Mouse (Mus musculus) bone marrow, adult 2 months (tissue): Measurements from ENCODE around the gene Ndrg4. TPM values are rescaled to one million over a fixed set of nuclear protein-coding genes. Genes with fewer than 3 reads are reported as not detected.

Experiments used
- H3K27ac ChIP-seq: fragments of 200-500 bp; 2 replicates; pipeline ENCODE4 v1.5.1; 2012; ENCODE audit warnings: low read depth, mild to moderate bottlenecking, control low read depth, inconsistent platforms, low read length; ENCODE audit not compliant: control insufficient read depth, poor library complexity, insufficient read depth
- H3K4me1 ChIP-seq: fragments of 200-500 bp; 2 replicates; pipeline ENCODE4 v1.6.1; 2011; ENCODE audit warnings: low read length; ENCODE audit not compliant: control insufficient read depth, insufficient read depth
- H3K4me3 ChIP-seq: fragments of 200-500 bp; replicated peaks from 2 replicates; pipeline ENCODE3; 2011; ENCODE audit warnings: mild to moderate bottlenecking, low read depth, low read length, control low read depth; ENCODE audit not compliant: control insufficient read depth
- CTCF ChIP-seq: fragments of 200-500 bp; IDR thresholded peaks from 2 replicates; pipeline ENCODE4 v1.5.1; 2011; ENCODE audit warnings: low read length, control low read depth; ENCODE audit not compliant: control insufficient read depth, insufficient read depth
- POLR2A ChIP-seq: fragments of 200-500 bp; IDR thresholded peaks from 2 replicates; pipeline ENCODE4 v1.6.1; 2011; ENCODE audit warnings: low read depth, mild to moderate bottlenecking, control low read depth, low read length, borderline replicate concordance; ENCODE audit not compliant: control insufficient read depth
- WGBS: fragments of 180-500 bp; shearing (Covaris S2); methylation state at CpG from one replicate; pipeline ENCODE4 v1.1.7; 2018; 5-methylcytosine and 5-hydroxymethylcytosine counted together
- polyA plus RNA-seq: library from polyadenylated mRNA; stranded (reverse); fragments of >200 nt; gene quantifications from 2 replicates; pipeline ENCODE4 v1.2.4, GENCODE M21; 2011; ENCODE audit warnings: low replicate concordance; ENCODE audit not compliant: missing spikeins, insufficient read depth, insufficient read length

Ndrg4 gene
- polyA plus RNA-seq, 1 experiment: 3.5 TPM

DNA sequence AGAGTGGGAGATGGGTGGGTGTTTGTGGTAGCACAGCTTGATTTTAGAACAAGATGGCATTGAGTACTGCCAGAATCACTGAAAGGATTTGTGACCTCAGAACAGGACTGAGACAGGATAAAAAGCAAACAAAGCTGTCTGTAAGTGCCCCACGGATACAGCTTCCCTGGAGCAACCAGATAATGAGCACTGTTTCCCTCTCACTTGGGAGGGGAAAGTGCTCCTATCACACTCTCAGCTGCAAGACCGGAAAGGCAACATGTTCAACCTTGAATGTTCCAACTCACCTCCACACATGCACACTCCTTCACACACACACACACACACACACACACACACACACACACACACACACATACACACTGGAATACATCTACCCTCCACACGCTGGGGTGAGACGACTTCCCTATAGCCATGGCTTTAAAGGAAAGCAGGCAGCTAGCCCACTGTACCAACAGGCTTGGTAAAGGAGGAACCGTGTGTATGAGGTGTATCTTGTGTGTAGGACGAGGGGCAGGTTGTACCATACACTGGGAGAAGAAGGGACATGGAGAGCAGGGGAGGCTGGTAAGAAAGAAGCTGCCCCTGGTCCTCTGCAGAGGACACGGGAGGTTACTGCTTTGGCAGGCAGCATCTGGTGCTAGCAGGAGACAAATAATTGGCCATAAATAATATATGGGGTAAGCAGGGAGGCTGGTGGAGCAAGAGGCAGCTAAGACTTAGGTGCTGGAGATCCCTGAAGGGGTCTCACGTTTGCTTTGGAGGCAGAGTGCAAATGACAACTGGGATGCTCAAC is 8.4 kb upstream of the Ndrg4 start:
- Histone ChIP-seq H3K4me3 (no peak overlapping the region), H3K27ac (no peak overlapping the region), H3K4me1 (no peaks in the 10 kb centered on the region)
- WGBS: 38% methylated on average over 8 of the region's 8 CpGs
- TF ChIP-seq POLR2A (no peak), CTCF (no peak)

DNA sequence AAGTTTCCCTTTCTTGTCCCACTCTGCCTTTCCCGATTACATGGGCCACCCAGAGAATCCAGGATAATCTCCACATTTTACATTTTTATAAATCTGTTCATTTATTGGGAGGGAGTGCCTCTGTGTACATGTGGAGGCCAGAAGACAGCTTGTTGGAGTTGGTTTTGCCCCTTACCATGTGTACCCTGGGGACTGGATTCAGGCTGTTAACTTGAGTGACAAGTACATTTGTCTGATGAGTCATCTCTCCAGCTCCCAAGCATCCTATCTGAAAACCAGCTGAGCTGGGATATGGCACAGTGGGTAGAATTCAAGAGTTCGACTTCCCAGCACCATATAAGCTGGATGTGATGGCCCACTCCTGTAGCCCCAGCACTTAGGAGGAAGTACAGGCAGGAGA is 6.8 kb upstream of the Ndrg4 start:
- H3K4me1 ChIP-seq: no peaks in the 10 kb centered on the region
- no peak overlapping the region for H3K27ac ChIP-seq
- TF ChIP-seq CTCF (no peak), POLR2A (no peak)
- WGBS: 62% methylated on average over 2 of the region's 2 CpGs
- H3K4me3 ChIP-seq: no peak overlapping the region

DNA sequence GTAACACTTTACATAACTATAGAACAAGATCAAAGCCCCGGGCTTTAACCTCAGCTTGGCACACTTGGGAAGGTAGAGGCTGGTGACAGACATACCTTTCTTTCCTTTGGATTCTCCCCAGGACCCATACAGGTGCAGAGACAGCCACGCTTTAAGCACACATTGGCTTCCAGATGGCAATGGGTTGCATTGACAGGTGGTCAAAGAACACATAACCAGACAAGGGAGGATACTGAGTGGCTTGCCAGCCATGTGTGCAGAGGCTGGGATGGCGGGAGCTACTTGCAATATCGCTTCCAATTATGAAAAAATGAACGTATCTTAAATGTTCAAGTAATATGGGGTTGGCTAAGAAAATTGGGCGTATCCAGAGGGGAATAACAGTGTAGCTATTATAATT is 4.9 kb upstream of the Ndrg4 start:
- Histone ChIP-seq H3K4me3 (no peak overlapping the region), H3K4me1 (no peaks in the 10 kb centered on the region), H3K27ac (no peak overlapping the region)
- no peak for TF ChIP-seq CTCF
- no peak for TF ChIP-seq POLR2A
- WGBS: 78% methylated on average over 6 of the region's 6 CpGs

DNA sequence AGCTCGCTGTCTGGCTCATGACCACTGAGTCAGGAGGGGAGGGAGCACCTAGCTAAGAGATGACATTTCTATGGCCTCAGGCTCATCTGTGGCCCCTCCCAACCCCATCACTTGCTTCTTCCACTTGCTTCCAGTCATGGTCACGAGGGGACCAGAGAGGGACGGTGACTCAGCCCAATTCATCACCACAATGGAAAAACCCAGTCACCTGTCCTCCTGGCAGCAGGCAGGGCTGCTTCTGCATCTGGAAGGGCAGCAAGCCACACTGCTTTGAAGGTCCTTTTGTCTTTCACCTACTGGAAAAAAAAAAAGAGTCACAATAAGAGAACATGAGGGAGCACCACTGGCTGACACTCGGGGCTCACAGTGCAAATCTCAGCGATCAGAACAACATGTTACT is 4.0 kb upstream of the Ndrg4 start:
- TF ChIP-seq CTCF: no peak
- no peak for TF ChIP-seq POLR2A
- no peak overlapping the region for H3K4me3 ChIP-seq
- 38% methylated on average over 5 of the region's 5 CpGs for WGBS
- H3K27ac ChIP-seq: no peak overlapping the region
- H3K4me1 ChIP-seq: no peaks in the 10 kb centered on the region

DNA sequence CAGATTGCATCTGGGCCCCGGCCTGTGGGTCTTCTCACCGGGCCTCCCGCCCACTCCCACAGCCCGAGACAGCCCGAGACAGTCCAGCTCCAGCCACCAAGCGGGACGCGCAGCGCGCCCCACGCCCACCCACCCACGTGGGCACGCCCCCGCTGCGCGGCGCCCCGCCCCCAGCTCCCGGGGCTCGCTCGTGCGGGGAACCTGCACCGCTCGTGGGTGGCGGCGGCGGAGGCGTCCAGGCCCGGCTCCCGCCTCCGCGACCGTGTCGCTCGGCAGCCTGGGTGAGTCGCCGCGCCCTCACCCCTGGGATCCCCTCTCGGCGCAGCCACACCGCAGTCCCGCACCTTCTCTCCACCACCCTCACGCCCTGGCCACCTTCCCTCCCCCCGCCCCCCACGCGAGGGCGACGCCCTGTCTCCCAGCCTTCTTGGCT is 827 bp downstream of the Ndrg4 start:
- no peak overlapping the region for H3K27ac ChIP-seq
- H3K4me3 ChIP-seq: no peak overlapping the region
- under 1% methylated on average over 39 of the region's 48 CpGs for WGBS
- no peaks in the 10 kb centered on the region for H3K4me1 ChIP-seq
- TF ChIP-seq CTCF (no peak), POLR2A (no peak)

DNA sequence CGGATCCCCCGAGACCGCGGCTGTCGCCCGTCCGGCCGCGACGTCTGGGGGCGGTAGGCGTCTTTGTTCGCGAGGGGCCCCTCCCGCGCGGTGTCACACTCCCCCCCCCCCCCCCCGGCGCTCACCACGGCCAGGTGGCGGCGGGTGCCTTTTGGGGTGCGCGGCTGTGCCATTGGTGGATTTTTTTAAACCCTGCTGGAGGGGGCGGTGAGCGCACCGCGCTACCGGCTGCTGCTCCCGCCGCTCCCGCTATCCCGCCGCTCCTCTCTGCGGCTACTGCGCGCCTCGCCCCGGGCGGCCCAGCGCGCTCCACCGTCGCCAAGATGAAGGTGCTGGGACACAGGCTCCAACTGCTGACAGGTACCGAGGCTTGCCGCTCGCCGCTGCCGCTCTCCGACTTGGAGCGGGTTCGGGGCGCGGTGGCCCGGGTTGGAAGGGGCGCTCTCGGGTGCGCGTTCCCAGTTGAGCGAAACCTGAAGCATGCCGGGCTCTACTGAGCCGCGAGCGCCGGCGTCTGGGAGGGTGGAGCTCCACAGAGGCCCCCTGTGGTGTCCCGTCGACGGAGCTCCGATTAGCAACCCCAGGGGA is 1.3 kb downstream of the Ndrg4 start:
- WGBS: 2% methylated on average over 61 of the region's 70 CpGs
- Histone ChIP-seq H3K27ac (no peak overlapping the region), H3K4me3 (no peak overlapping the region), H3K4me1 (no peaks in the 10 kb centered on the region)
- TF ChIP-seq CTCF (no peak), POLR2A (no peak)

DNA sequence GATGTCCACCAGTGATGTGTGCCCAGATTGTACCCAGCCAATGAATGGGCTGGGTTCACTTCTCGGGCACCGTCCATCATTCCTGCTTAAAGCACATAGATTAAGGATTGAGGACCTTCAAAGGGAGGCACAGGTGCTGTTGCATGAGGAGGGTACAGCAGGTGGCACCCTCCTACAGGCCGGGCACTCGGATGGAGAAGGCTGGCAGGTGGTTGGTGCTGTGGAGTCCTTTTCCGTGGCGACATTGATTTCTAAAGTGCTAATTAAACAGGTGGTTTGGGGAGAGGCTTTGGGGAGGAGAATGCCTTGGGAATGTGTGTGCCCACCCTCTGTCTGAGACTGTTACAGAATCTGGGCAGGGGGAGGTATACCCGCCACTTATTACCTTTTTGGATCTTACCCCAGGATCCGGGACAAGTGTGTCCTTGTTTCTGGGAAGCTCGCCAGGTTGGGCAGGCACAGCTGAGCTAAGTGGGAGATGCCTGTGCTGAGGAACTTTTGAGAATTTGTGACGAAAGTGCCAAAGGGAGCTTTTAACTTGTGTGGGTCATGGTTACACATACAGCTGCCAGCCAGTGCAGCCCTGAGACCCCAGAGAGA is 11.4 kb downstream of the Ndrg4 start:
- H3K4me3 ChIP-seq: no peak overlapping the region
- H3K27ac ChIP-seq: no peak overlapping the region
- H3K4me1 ChIP-seq: no peaks in the 10 kb centered on the region
- TF ChIP-seq POLR2A: no peak
- no peak for TF ChIP-seq CTCF
- 78% methylated on average over 10 of the region's 10 CpGs for WGBS

DNA sequence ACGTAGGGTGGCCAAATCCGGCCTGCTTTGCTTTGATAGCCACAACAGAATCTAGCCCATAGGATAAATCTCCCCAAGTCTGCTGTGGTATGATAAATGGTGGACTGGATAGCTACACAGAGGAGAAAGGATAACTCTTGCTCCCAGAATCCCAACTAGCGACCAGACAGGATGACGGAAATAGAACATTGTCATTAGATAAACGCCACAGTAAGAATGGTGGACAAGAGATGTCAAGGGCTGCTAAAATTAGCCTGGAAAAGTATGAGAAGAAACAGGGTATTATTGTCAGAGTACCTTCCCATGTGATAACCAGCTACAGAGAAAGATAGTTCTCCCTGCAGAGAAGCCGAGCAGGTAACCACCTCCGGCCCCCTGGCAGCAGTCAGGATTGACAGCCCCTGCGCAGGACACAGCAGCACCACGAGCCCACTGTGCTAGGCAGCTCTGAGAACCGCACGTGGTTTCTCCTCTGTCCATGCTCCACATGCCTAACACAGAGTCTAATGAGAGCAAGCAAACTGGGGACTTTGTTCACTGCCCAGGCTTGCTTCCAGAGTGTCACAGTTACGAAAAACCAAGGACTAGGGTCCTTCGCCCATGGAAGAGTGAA is 14.3 kb downstream of the Ndrg4 start:
- TF ChIP-seq CTCF (no peak), POLR2A (no peak)
- no peaks in the 10 kb centered on the region for H3K4me1 ChIP-seq
- no peak overlapping the region for H3K27ac ChIP-seq
- H3K4me3 ChIP-seq: no peak overlapping the region
- 70% methylated on average over 13 of the region's 13 CpGs for WGBS

DNA sequence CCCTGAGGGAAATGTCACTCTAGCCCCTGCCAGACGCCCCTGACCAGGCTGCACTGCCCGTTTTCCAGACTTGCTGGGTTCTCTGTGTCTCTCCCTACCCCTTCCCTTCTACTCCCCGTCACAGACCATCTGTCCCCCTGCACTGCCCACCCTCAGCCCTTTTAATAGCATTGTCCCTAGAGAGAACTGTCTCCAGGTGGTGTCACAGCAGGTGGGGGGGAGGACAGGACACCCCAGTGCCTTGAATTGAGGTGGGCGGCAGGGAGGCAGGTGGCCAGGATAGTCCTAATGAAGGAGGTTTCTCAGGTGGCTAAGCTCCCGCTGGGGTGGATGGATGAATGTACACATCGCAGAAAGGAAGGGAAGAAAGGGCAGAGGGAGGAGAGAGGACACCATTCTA is 17.9 kb downstream of the Ndrg4 start:
- no peak overlapping the region for H3K4me3 ChIP-seq
- no peak overlapping the region for H3K27ac ChIP-seq
- no peaks in the 10 kb centered on the region for H3K4me1 ChIP-seq
- 36% methylated on average over 6 of the region's 6 CpGs for WGBS
- TF ChIP-seq POLR2A: no peak
- TF ChIP-seq CTCF: no peak
